Mouse (Mus musculus) midbrain, embryonic 16.5 days (tissue): ENCODE results near the gene Gm10644. TPM values are rescaled to one million over a fixed set of nuclear protein-coding genes. Genes with fewer than 3 reads are reported as not detected.

Experiments used
- ATAC-seq: fragments of 200-750 bp; cut with Nextera tagmentation; 2 replicates; pipeline ENCODE4 v1.8.0; 2017; ENCODE audit warnings: moderate TSS enrichment
- H3K27ac ChIP-seq: fragments of 300-500 bp; sonication (generic); 2 replicates; pipeline ENCODE4 v1.5.1; 2014; ENCODE audit warnings: mild to moderate bottlenecking, low read length, mixed read lengths
- H3K27me3 ChIP-seq: fragments of 300-500 bp; sonication (generic); 2 replicates; pipeline ENCODE4 v1.6.1; 2014; ENCODE audit warnings: low read depth, low read length, mixed read lengths; ENCODE audit not compliant: control insufficient read depth, insufficient read depth
- H3K36me3 ChIP-seq: fragments of 300-500 bp; sonication (generic); 2 replicates; pipeline ENCODE4 v1.6.1; 2014; ENCODE audit warnings: mild to moderate bottlenecking, low read length, moderate library complexity, mixed read lengths; ENCODE audit not compliant: control insufficient read depth, insufficient read depth
- H3K4me1 ChIP-seq: fragments of 300-500 bp; sonication (generic); 2 replicates; pipeline ENCODE4 v1.6.1; 2014; ENCODE audit warnings: mild to moderate bottlenecking, low read length, mixed read lengths; ENCODE audit not compliant: control insufficient read depth, insufficient read depth
- H3K4me2 ChIP-seq: fragments of 300-500 bp; sonication (generic); 2 replicates; pipeline ENCODE4 v1.6.1; 2014; ENCODE audit warnings: mild to moderate bottlenecking, low read length, mixed read lengths
- H3K4me3 ChIP-seq: fragments of 300-500 bp; sonication (generic); 2 replicates; pipeline ENCODE4 v1.5.1; 2014; ENCODE audit warnings: low read depth, mild to moderate bottlenecking, low read length, moderate library complexity, mixed read lengths
- H3K9ac ChIP-seq: fragments of 300-500 bp; sonication (generic); 2 replicates; pipeline ENCODE4 v1.6.1; 2014; ENCODE audit warnings: low read depth, low read length, mixed read lengths
- H3K9me3 ChIP-seq: fragments of 300-500 bp; sonication (generic); replicated peaks from 2 replicates; pipeline ENCODE4 v1.6.1; 2014; ENCODE audit warnings: mild to moderate bottlenecking, low read length, mixed read lengths; ENCODE audit not compliant: control insufficient read depth, poor library complexity, severe bottlenecking
- WGBS: fragments of 180-500 bp; shearing (Covaris S2); extraction: QIAGEN DNeasy Blood & Tissue Kit; methylation state at CpG from one replicate; pipeline ENCODE4 v1.1.7; 2014; 5-methylcytosine and 5-hydroxymethylcytosine counted together
- polyA plus RNA-seq: library from polyadenylated mRNA; unstranded; fragments of >200 nt; fragmentation: Nextera tagmentation; extraction: Ambion mirVana; gene quantifications from 2 replicates; pipeline ENCODE4 v1.2.1, GENCODE M21; 2015

The Gm10644 gene
- polyA plus RNA-seq, 1 experiment from 2014 or later = 0.69 TPM

- Histone ChIP-seq H3K9ac (peak overlapping the region; percentile 80), H3K4me2 (peak overlapping the region; percentile 89), H3K36me3 (0 out of 2 replicates have a peak, but pooled peaks cover 3% of the 10 kb centered on the region), H3K4me3 (peak overlapping the region; percentile 77), H3K9me3 (no peaks in the 10 kb centered on the region), H3K4me1 (peaks cover 19% of the 10 kb centered on the region), H3K27me3 (peaks cover 12% of the 10 kb centered on the region; the same call in 1 of the 2 replicates), H3K27ac (peak overlapping the region; percentile 79)
- WGBS = 1% methylated on average over 57 of the region's 92 CpGs
- ATAC-seq = peak; percentile 8; the same call in 1 of the 2 replicates
Measured at GRCm38 (mm10) chr8:83998231-83999056, 43.4 kb upstream of the Gm10644 start.

GRCm38 (mm10) chr8:83997511-83998141 is 42.6 kb upstream of the Gm10644 start, which contains the start of gene Samd1:
Gene Samd1 (plus strand): TSS chr8:83997672.
- Histone ChIP-seq H3K4me3 (peak within 1 kb of the TSS; percentile 77), H3K36me3 (0 out of 2 replicates have a peak, but pooled peaks cover 3% of the 10 kb centered on the region), H3K4me1 (peaks cover 16% of the 10 kb centered on the region), H3K9me3 (no peaks in the 10 kb centered on the region), H3K27ac (peak within 1 kb of the TSS; percentile 91), H3K27me3 (peaks cover 12% of the 10 kb centered on the region; the same call in 1 of the 2 replicates), H3K4me2 (peak within 1 kb of the TSS; percentile 89), H3K9ac (peak within 1 kb of the TSS; percentile 80)
- ATAC-seq = 0 out of 2 replicates have a peak, but pooled peaks have one; percentile 7
- WGBS = 0% methylated on average over 39 of the region's 112 CpGs

- WGBS = 0% methylated on average over 45 of the region's 103 CpGs
Measured at GRCm38 (mm10) chr8:83996567-83997505, 41.8 kb upstream of the Gm10644 start.

GRCm38 (mm10) chr8:83995973-83996372 is 41.0 kb upstream of the Gm10644 start:
- H3K27ac ChIP-seq = no peak overlapping the region

More at GRCm38 (mm10) chr8:83996567-83997505, 41.8 kb upstream of the Gm10644 start:
- Histone ChIP-seq H3K36me3 (peaks cover 3% of the 10 kb centered on the region; the same call in 1 of the 2 replicates), H3K4me3 (peak overlapping the region; percentile 77), H3K27ac (peak overlapping the region; percentile 91), H3K27me3 (peaks cover 12% of the 10 kb centered on the region; the same call in 1 of the 2 replicates), H3K4me2 (peak overlapping the region; percentile 84), H3K9me3 (no peaks in the 10 kb centered on the region), H3K4me1 (peaks cover 16% of the 10 kb centered on the region), H3K9ac (peak overlapping the region; percentile 80)
- ATAC-seq = peak; percentile 59

GRCm38 (mm10) chr8:83994030-83994429 is 39.0 kb upstream of the Gm10644 start:
- Histone ChIP-seq H3K36me3 (peaks cover 15% of the 10 kb centered on the region; the same call in 1 of the 2 replicates), H3K4me2 (no peak overlapping the region), H3K9ac (no peak overlapping the region), H3K4me1 (peaks cover 11% of the 10 kb centered on the region), H3K4me3 (no peak overlapping the region), H3K27me3 (no peaks in the 10 kb centered on the region), H3K27ac (no peak overlapping the region), H3K9me3 (no peaks in the 10 kb centered on the region)
- no peak for ATAC-seq
- 91% methylated on average over 3 of the region's 3 CpGs for WGBS

More at GRCm38 (mm10) chr8:83995973-83996372, 41.0 kb upstream of the Gm10644 start:
- H3K9ac ChIP-seq = no peak overlapping the region
- ATAC-seq = peak; percentile 30
- H3K4me2 ChIP-seq = peak overlapping the region; percentile 84; the same call in 1 of the 2 replicates
- H3K4me3 ChIP-seq = no peak overlapping the region
- peaks cover 8% of the 10 kb centered on the region; the same call in 1 of the 2 replicates for H3K36me3 ChIP-seq
- 10% methylated on average over 12 of the region's 12 CpGs for WGBS
- peaks cover 4% of the 10 kb centered on the region; the same call in 1 of the 2 replicates for H3K27me3 ChIP-seq
- peaks cover 16% of the 10 kb centered on the region for H3K4me1 ChIP-seq
- no peaks in the 10 kb centered on the region for H3K9me3 ChIP-seq

- Histone ChIP-seq H3K36me3 (peaks cover 25% of the 10 kb centered on the region), H3K27me3 (no peaks in the 10 kb centered on the region), H3K9ac (no peak overlapping the region), H3K9me3 (no peaks in the 10 kb centered on the region), H3K4me1 (peaks cover 7% of the 10 kb centered on the region; the same call in 1 of the 2 replicates), H3K4me2 (no peak overlapping the region), H3K4me3 (no peak overlapping the region), H3K27ac (no peak overlapping the region)
- WGBS = 89% methylated on average over 2 of the region's 2 CpGs
- ATAC-seq = no peak
Measured at GRCm38 (mm10) chr8:83992488-83992887, 37.5 kb upstream of the Gm10644 start.

- no peak overlapping the region for H3K4me2 ChIP-seq
- H3K4me1 ChIP-seq = no peaks in the 10 kb centered on the region
- peaks cover 42% of the 10 kb centered on the region for H3K36me3 ChIP-seq
- H3K27me3 ChIP-seq = no peaks in the 10 kb centered on the region
- no peak overlapping the region for H3K9ac ChIP-seq
- no peaks in the 10 kb centered on the region for H3K9me3 ChIP-seq
- no peak overlapping the region for H3K4me3 ChIP-seq
- no peak overlapping the region for H3K27ac ChIP-seq
- 95% methylated on average over 14 of the region's 14 CpGs for WGBS
- no peak for ATAC-seq
Measured at GRCm38 (mm10) chr8:83990170-83990569, 35.2 kb upstream of the Gm10644 start.

GRCm38 (mm10) chr8:83989243-83989642 is 34.2 kb upstream of the Gm10644 start:
- H3K27me3 ChIP-seq = no peaks in the 10 kb centered on the region
- H3K27ac ChIP-seq = no peak overlapping the region
- WGBS = 89% methylated on average over 7 of the region's 7 CpGs
- peaks cover 49% of the 10 kb centered on the region for H3K36me3 ChIP-seq
- no peak overlapping the region for H3K4me3 ChIP-seq
- H3K9me3 ChIP-seq = no peaks in the 10 kb centered on the region
- H3K4me1 ChIP-seq = no peaks in the 10 kb centered on the region
- no peak overlapping the region for H3K9ac ChIP-seq
- no peak for ATAC-seq
- H3K4me2 ChIP-seq = no peak overlapping the region
